Mouse (Mus musculus) intestine, embryonic 16.5 days (tissue): Measurements from ENCODE around the gene Adrb1. TPM values are rescaled to one million over a fixed set of nuclear protein-coding genes. Genes with fewer than 3 reads are reported as not detected.

ENCODE experiments used
- ATAC-seq: fragments of 200-750 bp; cut with Nextera tagmentation; 2 replicates; pipeline ENCODE4 v1.8.0; 2017; ENCODE audit warnings: moderate TSS enrichment, moderate library complexity
- H3K27ac ChIP-seq: fragments of 300-500 bp; sonication (generic); 2 replicates; pipeline ENCODE4 v1.5.1; 2014; ENCODE audit warnings: mild to moderate bottlenecking, low read length
- H3K27me3 ChIP-seq: fragments of 300-500 bp; sonication (generic); replicated peaks from 2 replicates; pipeline ENCODE4 v1.6.1; 2014; ENCODE audit warnings: low read length, control low read depth, mixed read lengths; ENCODE audit not compliant: control insufficient read depth, insufficient read depth
- H3K36me3 ChIP-seq: fragments of 300-500 bp; sonication (generic); 2 replicates; pipeline ENCODE4 v1.6.1; 2014; ENCODE audit warnings: low read length, control low read depth; ENCODE audit not compliant: control insufficient read depth, insufficient read depth
- H3K4me1 ChIP-seq: fragments of 300-500 bp; sonication (generic); 2 replicates; pipeline ENCODE4 v1.6.1; 2014; ENCODE audit warnings: low read length, control low read depth, mixed read lengths; ENCODE audit not compliant: control insufficient read depth, insufficient read depth
- H3K4me2 ChIP-seq: fragments of 300-500 bp; sonication (generic); 2 replicates; pipeline ENCODE4 v1.6.1; 2014; ENCODE audit warnings: low read depth, low read length, control low read depth
- H3K4me3 ChIP-seq: fragments of 300-500 bp; sonication (generic); 2 replicates; pipeline ENCODE4 v1.5.1; 2014; ENCODE audit warnings: mild to moderate bottlenecking, low read length
- H3K9ac ChIP-seq: fragments of 300-500 bp; sonication (generic); 2 replicates; pipeline ENCODE4 v1.6.1; 2014; ENCODE audit warnings: low read depth, low read length
- H3K9me3 ChIP-seq: fragments of 300-500 bp; sonication (generic); 2 replicates; pipeline ENCODE4 v1.6.1; 2016; ENCODE audit warnings: low read length, control low read depth; ENCODE audit not compliant: control insufficient read depth
- WGBS: fragments of 180-500 bp; shearing (Covaris S2); extraction: QIAGEN DNeasy Blood & Tissue Kit; methylation state at CpG from one replicate; pipeline ENCODE4 v1.1.7; 2014; 5-methylcytosine and 5-hydroxymethylcytosine counted together
- polyA plus RNA-seq: library from polyadenylated mRNA; unstranded; fragments of >200 nt; fragmentation: Nextera tagmentation; extraction: Ambion mirVana; gene quantifications from 2 replicates; pipeline ENCODE4 v1.2.1, GENCODE M21; 2015

Adrb1 gene
- polyA plus RNA-seq, 1 experiment from 2014 or later, result 0.35 TPM

- Histone ChIP-seq H3K4me3 (no peak overlapping the region), H3K27me3 (no peaks in the 10 kb centered on the region), H3K9ac (no peak overlapping the region), H3K27ac (no peak overlapping the region), H3K4me1 (peaks cover 19% of the 10 kb centered on the region), H3K4me2 (no peak overlapping the region), H3K9me3 (no peaks in the 10 kb centered on the region), H3K36me3 (no peaks in the 10 kb centered on the region)
- no peak for ATAC-seq
- 72% methylated on average over 7 of the region's 7 CpGs for WGBS
Measured at GRCm38 (mm10) chr19:56685515-56685914, 36.5 kb upstream of the Adrb1 start.

- peaks cover 19% of the 10 kb centered on the region for H3K4me1 ChIP-seq
- H3K27ac ChIP-seq, result peak overlapping the region; percentile 8; the same call in 1 of the 2 replicates
- no peak for ATAC-seq
- H3K27me3 ChIP-seq, result no peaks in the 10 kb centered on the region
- 56% methylated on average over 12 of the region's 12 CpGs for WGBS
- H3K9me3 ChIP-seq, result no peaks in the 10 kb centered on the region
- no peaks in the 10 kb centered on the region for H3K36me3 ChIP-seq
- no peak overlapping the region for H3K4me2 ChIP-seq
- peak overlapping the region; percentile 24; the same call in 1 of the 2 replicates for H3K9ac ChIP-seq
- no peak overlapping the region for H3K4me3 ChIP-seq
Measured at GRCm38 (mm10) chr19:56686218-56686617, 35.8 kb upstream of the Adrb1 start.

GRCm38 (mm10) chr19:56687026-56687635 is 34.9 kb upstream of the Adrb1 start:
- H3K36me3 ChIP-seq, result no peaks in the 10 kb centered on the region
- H3K4me2 ChIP-seq, result no peak overlapping the region
- ATAC-seq, result no peak
- WGBS, result 79% methylated on average over 8 of the region's 8 CpGs
- no peaks in the 10 kb centered on the region for H3K27me3 ChIP-seq
- H3K4me1 ChIP-seq, result peaks cover 19% of the 10 kb centered on the region
- no peak overlapping the region for H3K27ac ChIP-seq
- H3K9me3 ChIP-seq, result no peaks in the 10 kb centered on the region
- H3K4me3 ChIP-seq, result no peak overlapping the region
- no peak overlapping the region for H3K9ac ChIP-seq

GRCm38 (mm10) chr19:56687676-56688075 is 34.3 kb upstream of the Adrb1 start:
- H3K9ac ChIP-seq, result no peak overlapping the region
- no peak overlapping the region for H3K4me2 ChIP-seq
- no peaks in the 10 kb centered on the region for H3K36me3 ChIP-seq
- ATAC-seq, result no peak
- no peak overlapping the region for H3K27ac ChIP-seq
- 80% methylated on average over 10 of the region's 10 CpGs for WGBS
- H3K4me3 ChIP-seq, result no peak overlapping the region
- no peaks in the 10 kb centered on the region for H3K27me3 ChIP-seq
- H3K9me3 ChIP-seq, result no peaks in the 10 kb centered on the region
- H3K4me1 ChIP-seq, result peaks cover 19% of the 10 kb centered on the region

- H3K27me3 ChIP-seq, result no peaks in the 10 kb centered on the region
- no peak overlapping the region for H3K4me2 ChIP-seq
- WGBS, result 61% methylated on average over 12 of the region's 12 CpGs
- H3K4me3 ChIP-seq, result no peak overlapping the region
- H3K9ac ChIP-seq, result no peak overlapping the region
- no peak for ATAC-seq
- H3K9me3 ChIP-seq, result no peaks in the 10 kb centered on the region
- H3K27ac ChIP-seq, result no peak overlapping the region
- no peaks in the 10 kb centered on the region for H3K36me3 ChIP-seq
- peaks cover 19% of the 10 kb centered on the region for H3K4me1 ChIP-seq
Measured at GRCm38 (mm10) chr19:56688661-56689335, 33.2 kb upstream of the Adrb1 start.

GRCm38 (mm10) chr19:56689493-56689892 is 32.5 kb upstream of the Adrb1 start:
- Histone ChIP-seq H3K27me3 (no peaks in the 10 kb centered on the region), H3K4me1 (peaks cover 19% of the 10 kb centered on the region), H3K4me2 (no peak overlapping the region), H3K4me3 (no peak overlapping the region), H3K9me3 (no peaks in the 10 kb centered on the region), H3K36me3 (no peaks in the 10 kb centered on the region), H3K27ac (no peak overlapping the region), H3K9ac (no peak overlapping the region)
- WGBS, result 65% methylated on average over 6 of the region's 6 CpGs
- no peak for ATAC-seq

GRCm38 (mm10) chr19:56691103-56691502 is 30.9 kb upstream of the Adrb1 start:
- Histone ChIP-seq H3K4me2 (no peak overlapping the region), H3K27ac (no peak overlapping the region), H3K36me3 (no peaks in the 10 kb centered on the region), H3K4me1 (peaks cover 13% of the 10 kb centered on the region), H3K9me3 (no peaks in the 10 kb centered on the region), H3K4me3 (no peak overlapping the region), H3K27me3 (no peaks in the 10 kb centered on the region), H3K9ac (no peak overlapping the region)
- ATAC-seq, result no peak
- WGBS, result 92% methylated on average over 3 of the region's 3 CpGs

GRCm38 (mm10) chr19:56692451-56692850 is 29.5 kb upstream of the Adrb1 start:
- WGBS, result 30% methylated on average over 5 of the region's 5 CpGs
- Histone ChIP-seq H3K9ac (no peak overlapping the region), H3K27me3 (no peaks in the 10 kb centered on the region), H3K4me2 (no peak overlapping the region), H3K4me3 (no peak overlapping the region), H3K36me3 (no peaks in the 10 kb centered on the region), H3K27ac (no peak overlapping the region), H3K4me1 (peaks cover 7% of the 10 kb centered on the region), H3K9me3 (no peaks in the 10 kb centered on the region)
- no peak for ATAC-seq

GRCm38 (mm10) chr19:56697370-56698144 is 24.4 kb upstream of the Adrb1 start:
- H3K9ac ChIP-seq, result no peak overlapping the region
- no peak for ATAC-seq
- H3K27ac ChIP-seq, result no peak overlapping the region
- WGBS, result 87% methylated on average over 20 of the region's 20 CpGs
- H3K27me3 ChIP-seq, result no peaks in the 10 kb centered on the region
- H3K4me1 ChIP-seq, result 0 out of 2 replicates have a peak, but pooled peaks cover 5% of the 10 kb centered on the region
- H3K36me3 ChIP-seq, result no peaks in the 10 kb centered on the region
- no peak overlapping the region for H3K4me2 ChIP-seq
- H3K4me3 ChIP-seq, result no peak overlapping the region
- no peaks in the 10 kb centered on the region for H3K9me3 ChIP-seq
